Mouse (Mus musculus): ENCODE measurements around the gene Nln. TPM values are rescaled to one million over a fixed set of nuclear protein-coding genes. Genes with fewer than 3 reads are reported as not detected.

Gene Nln
- polyA plus RNA-seq, 1 experiment from 2014 or later = 17.6 TPM

DNA sequence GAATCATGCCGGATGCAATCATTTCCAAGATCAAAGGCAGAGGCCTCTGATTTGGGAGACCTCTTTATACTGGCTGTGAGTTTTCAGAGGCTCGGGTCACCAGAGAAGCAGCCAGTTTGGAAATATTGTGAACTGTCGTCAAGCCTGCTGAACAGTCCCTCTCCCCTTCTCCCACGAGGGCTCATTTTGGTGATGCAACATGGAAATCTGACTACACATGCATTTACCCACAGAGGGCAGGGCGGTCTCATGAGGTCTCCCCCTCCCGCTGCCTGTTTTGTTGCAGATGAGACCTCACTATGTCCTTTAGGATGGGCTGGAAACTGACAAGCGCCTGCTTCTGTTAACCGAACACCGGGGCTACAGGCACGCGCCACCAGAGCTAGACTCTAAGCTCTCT, 95.4 kb downstream of the Nln start:
- H3K27ac ChIP-seq = no peak overlapping the region
- WGBS = 83% methylated on average over 11 of the region's 11 CpGs
- no peaks in the 10 kb centered on the region for H3K36me3 ChIP-seq
- no peaks in the 10 kb centered on the region for H3K27me3 ChIP-seq
- 0 out of 2 replicates have a peak, but pooled peaks cover 6% of the 10 kb centered on the region for H3K4me1 ChIP-seq (replicated peaks)
- H3K4me2 ChIP-seq = no peak overlapping the region
- H3K9ac ChIP-seq (replicated peaks) = no peak overlapping the region
- no peaks in the 10 kb centered on the region for H3K9me3 ChIP-seq
- no peak overlapping the region for H3K4me3 ChIP-seq (replicated peaks)
- no peak for ATAC-seq (ENCODE audit: insufficient number of reproducible peaks, insufficient read depth, low FRiP score, low TSS enrichment, low read depth)

- 0 out of 2 replicates have a peak, but pooled peaks cover 6% of the 10 kb centered on the region for H3K4me1 ChIP-seq (replicated peaks)
- no peak overlapping the region for H3K27ac ChIP-seq
- H3K9me3 ChIP-seq = no peaks in the 10 kb centered on the region
- H3K27me3 ChIP-seq = no peaks in the 10 kb centered on the region
- H3K9ac ChIP-seq (replicated peaks) = no peak overlapping the region
- H3K4me3 ChIP-seq (replicated peaks) = no peak overlapping the region
- ATAC-seq (ENCODE audit: insufficient number of reproducible peaks, insufficient read depth, low FRiP score, low TSS enrichment, low read depth) = no peak
- no peak overlapping the region for H3K4me2 ChIP-seq
- H3K36me3 ChIP-seq = no peaks in the 10 kb centered on the region
- WGBS = 78% methylated on average over 6 of the region's 6 CpGs
Measured at GRCm38 (mm10) chr13:104013380-104013779, 96.0 kb downstream of the Nln start.

GRCm38 (mm10) chr13:104012214-104012833, 97.1 kb downstream of the Nln start:
- Histone ChIP-seq H3K9me3 (no peaks in the 10 kb centered on the region), H3K4me3 (replicated peaks) (no peak overlapping the region), H3K27ac (no peak overlapping the region), H3K4me1 (replicated peaks) (0 out of 2 replicates have a peak, but pooled peaks cover 6% of the 10 kb centered on the region), H3K4me2 (no peak overlapping the region), H3K27me3 (no peaks in the 10 kb centered on the region), H3K9ac (replicated peaks) (no peak overlapping the region), H3K36me3 (no peaks in the 10 kb centered on the region)
- WGBS = 79% methylated on average over 11 of the region's 11 CpGs
- ATAC-seq (ENCODE audit: insufficient number of reproducible peaks, insufficient read depth, low FRiP score, low TSS enrichment, low read depth) = no peak

DNA sequence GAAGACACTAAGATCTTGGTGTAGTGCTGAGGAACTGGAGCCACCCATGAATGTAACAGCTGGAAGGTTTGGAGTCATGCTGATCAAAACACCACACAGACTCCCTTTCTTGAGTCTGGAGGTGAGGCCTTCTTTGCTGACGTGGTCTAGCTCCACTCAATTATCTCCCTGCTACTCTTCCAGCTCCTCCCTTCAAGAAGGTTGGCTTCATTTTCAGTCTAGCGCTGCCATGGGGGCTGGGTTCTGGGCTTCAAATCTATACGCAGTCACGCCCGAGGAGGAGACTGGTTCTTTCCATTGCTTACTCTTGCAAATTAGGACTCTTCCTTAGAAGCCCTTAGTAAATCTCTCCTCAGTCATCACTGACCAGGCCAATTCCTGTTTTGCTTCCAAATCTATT, 98.1 kb downstream of the Nln start:
- H3K9me3 ChIP-seq = no peaks in the 10 kb centered on the region
- WGBS = 97% methylated on average over 5 of the region's 5 CpGs
- H3K4me1 ChIP-seq (replicated peaks) = 0 out of 2 replicates have a peak, but pooled peaks cover 6% of the 10 kb centered on the region
- no peak overlapping the region for H3K9ac ChIP-seq (replicated peaks)
- no peaks in the 10 kb centered on the region for H3K36me3 ChIP-seq
- no peak overlapping the region for H3K27ac ChIP-seq
- no peaks in the 10 kb centered on the region for H3K27me3 ChIP-seq
- no peak for ATAC-seq (ENCODE audit: insufficient number of reproducible peaks, insufficient read depth, low FRiP score, low TSS enrichment, low read depth)
- no peak overlapping the region for H3K4me3 ChIP-seq (replicated peaks)
- H3K4me2 ChIP-seq = no peak overlapping the region

DNA sequence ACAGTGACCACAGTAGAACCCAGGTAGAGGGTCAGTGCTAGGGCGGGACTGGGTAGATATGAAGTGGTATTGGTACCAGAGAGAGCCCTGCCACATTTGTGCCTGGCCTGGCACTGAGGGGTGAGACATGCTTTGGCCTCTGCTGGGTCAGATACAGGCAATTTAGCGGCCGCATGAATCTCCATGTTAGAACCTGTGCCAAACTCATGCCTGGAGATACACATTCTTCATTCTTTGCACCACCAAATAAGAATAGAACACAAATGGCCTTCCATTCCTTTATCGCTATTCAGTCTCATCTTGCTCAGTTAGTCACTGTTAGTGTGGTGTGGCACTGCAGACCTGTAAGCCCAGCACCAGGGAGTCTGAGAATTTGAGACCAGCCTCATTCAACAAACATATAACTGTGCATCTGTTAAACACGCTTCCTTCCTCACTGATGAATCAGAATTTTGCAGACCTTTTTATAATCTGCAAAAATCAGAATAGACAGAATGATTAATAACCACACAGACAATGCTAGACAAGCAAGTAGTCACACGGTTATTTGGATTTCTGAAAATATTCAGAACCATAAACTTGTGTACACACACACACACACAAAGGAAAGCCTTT, 104.1 kb downstream of the Nln start:
- no peaks in the 10 kb centered on the region for H3K36me3 ChIP-seq
- H3K4me1 ChIP-seq (replicated peaks) = no peaks in the 10 kb centered on the region
- H3K4me2 ChIP-seq = no peak overlapping the region
- no peaks in the 10 kb centered on the region for H3K9me3 ChIP-seq
- ATAC-seq (ENCODE audit: insufficient number of reproducible peaks, insufficient read depth, low FRiP score, low TSS enrichment, low read depth) = no peak
- H3K4me3 ChIP-seq (replicated peaks) = no peak overlapping the region
- H3K27ac ChIP-seq = no peak overlapping the region
- WGBS = 81% methylated on average over 6 of the region's 6 CpGs
- no peaks in the 10 kb centered on the region for H3K27me3 ChIP-seq
- H3K9ac ChIP-seq (replicated peaks) = no peak overlapping the region

- WGBS = 86% methylated on average over 5 of the region's 5 CpGs
- Histone ChIP-seq H3K9me3 (peaks cover 7% of the 10 kb centered on the region), H3K4me1 (replicated peaks) (no peaks in the 10 kb centered on the region), H3K4me3 (replicated peaks) (no peak overlapping the region), H3K27me3 (no peaks in the 10 kb centered on the region), H3K36me3 (no peaks in the 10 kb centered on the region), H3K4me2 (no peak overlapping the region), H3K9ac (replicated peaks) (no peak overlapping the region), H3K27ac (no peak overlapping the region)
- no peak for ATAC-seq (ENCODE audit: insufficient number of reproducible peaks, insufficient read depth, low FRiP score, low TSS enrichment, low read depth)
Measured at GRCm38 (mm10) chr13:103994085-103994455, 115.3 kb downstream of the Nln start.

DNA sequence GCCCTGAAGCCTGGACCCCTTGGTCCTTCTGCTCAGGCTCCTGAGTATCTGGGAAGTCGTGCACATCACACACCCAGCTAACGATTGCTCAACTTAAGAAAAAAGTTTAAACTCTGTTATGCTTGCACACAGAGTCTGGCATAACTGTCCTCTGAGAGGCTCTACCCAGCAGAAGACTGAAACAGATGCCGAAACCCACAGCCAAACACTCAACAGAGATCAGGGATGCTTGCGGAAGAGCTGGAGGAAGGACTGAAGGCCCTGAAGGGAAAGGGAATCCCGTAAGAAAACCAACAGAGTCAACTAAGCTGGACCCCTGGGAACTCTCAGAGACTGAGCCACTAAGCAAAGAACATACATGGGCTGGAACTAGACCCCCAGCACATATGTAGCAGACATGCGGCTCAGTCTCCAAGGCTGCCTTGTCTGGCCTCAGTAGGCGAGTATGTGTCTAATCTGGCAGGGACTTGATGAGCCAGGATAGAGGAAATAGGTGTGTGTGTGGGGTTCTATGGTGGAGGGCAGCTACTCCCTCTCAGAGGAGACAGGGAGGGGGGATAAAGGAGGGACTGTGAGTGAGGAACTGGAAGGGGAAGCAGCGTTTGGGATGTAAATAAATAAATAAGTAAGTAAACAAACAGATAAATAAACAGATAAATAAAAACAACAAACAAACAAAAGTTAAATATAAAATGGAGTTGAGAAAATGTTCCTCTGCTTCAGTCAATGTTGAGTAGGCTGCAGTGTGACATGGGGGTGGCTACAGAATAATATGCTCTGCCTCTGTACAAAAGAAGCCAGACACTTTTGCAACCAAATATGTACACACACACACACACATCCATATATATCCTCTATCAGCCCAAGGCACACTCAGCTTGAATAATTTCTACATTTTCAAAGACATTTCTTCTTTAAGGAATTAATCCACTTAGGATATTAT, 116.0 kb downstream of the Nln start:
- no peaks in the 10 kb centered on the region for H3K36me3 ChIP-seq
- H3K27me3 ChIP-seq = no peaks in the 10 kb centered on the region
- no peak for ATAC-seq (ENCODE audit: insufficient number of reproducible peaks, insufficient read depth, low FRiP score, low TSS enrichment, low read depth)
- H3K27ac ChIP-seq = no peak overlapping the region
- H3K4me3 ChIP-seq (replicated peaks) = no peak overlapping the region
- WGBS = 79% methylated on average over 8 of the region's 8 CpGs
- no peaks in the 10 kb centered on the region for H3K4me1 ChIP-seq (replicated peaks)
- peaks cover 7% of the 10 kb centered on the region for H3K9me3 ChIP-seq
- no peak overlapping the region for H3K9ac ChIP-seq (replicated peaks)
- no peak overlapping the region for H3K4me2 ChIP-seq

DNA sequence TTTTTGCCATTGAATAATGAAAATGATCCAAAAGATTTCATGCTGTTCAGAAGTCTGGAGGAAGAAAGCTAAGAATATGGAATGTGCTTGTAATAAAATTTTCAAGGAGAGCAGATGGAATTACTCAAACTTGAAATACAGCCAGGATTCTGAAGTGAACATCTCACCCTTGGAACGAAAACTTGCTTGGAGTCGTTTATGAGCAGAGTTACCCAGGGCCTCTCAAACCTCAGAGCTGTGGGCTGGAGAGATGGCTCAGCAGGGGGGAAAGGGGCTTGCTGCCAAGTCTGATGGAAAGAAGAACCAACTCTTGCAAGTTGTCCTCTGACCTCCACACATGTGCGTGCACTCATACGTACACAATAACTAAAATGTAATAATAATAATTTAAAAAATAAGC, 122.8 kb downstream of the Nln start:
- WGBS = 43% methylated on average over 4 of the region's 4 CpGs
- Histone ChIP-seq H3K9ac (replicated peaks) (no peak overlapping the region), H3K36me3 (no peaks in the 10 kb centered on the region), H3K4me2 (no peak overlapping the region), H3K4me3 (replicated peaks) (no peak overlapping the region), H3K27me3 (no peaks in the 10 kb centered on the region), H3K4me1 (replicated peaks) (peaks cover 14% of the 10 kb centered on the region), H3K9me3 (peaks cover 13% of the 10 kb centered on the region), H3K27ac (peak overlapping the region; percentile 82; the same call in 1 of the 2 replicates)
- peak; percentile 69; the same call in 1 of the 2 replicates for ATAC-seq (ENCODE audit: insufficient number of reproducible peaks, insufficient read depth, low FRiP score, low TSS enrichment, low read depth)

GRCm38 (mm10) chr13:103985510-103986278, 123.7 kb downstream of the Nln start:
- 0 out of 2 replicates have a peak, but pooled peaks cover 5% of the 10 kb centered on the region for H3K9me3 ChIP-seq
- no peaks in the 10 kb centered on the region for H3K36me3 ChIP-seq
- H3K27me3 ChIP-seq = no peaks in the 10 kb centered on the region
- H3K4me3 ChIP-seq (replicated peaks) = no peak overlapping the region
- no peak overlapping the region for H3K9ac ChIP-seq (replicated peaks)
- H3K4me1 ChIP-seq (replicated peaks) = peaks cover 14% of the 10 kb centered on the region
- ATAC-seq (ENCODE audit: insufficient number of reproducible peaks, insufficient read depth, low FRiP score, low TSS enrichment, low read depth) = no peak
- peak overlapping the region; percentile 82 for H3K27ac ChIP-seq
- 81% methylated on average over 20 of the region's 20 CpGs for WGBS
- H3K4me2 ChIP-seq = no peak overlapping the region

GRCm38 (mm10) chr13:103982376-103982775, 127.0 kb downstream of the Nln start:
- H3K4me3 ChIP-seq (replicated peaks) = no peak overlapping the region
- no peak overlapping the region for H3K4me2 ChIP-seq
- H3K27ac ChIP-seq = no peak overlapping the region
- H3K9me3 ChIP-seq = 0 out of 2 replicates have a peak, but pooled peaks cover 11% of the 10 kb centered on the region
- no peaks in the 10 kb centered on the region for H3K27me3 ChIP-seq
- 96% methylated on average over 3 of the region's 3 CpGs for WGBS
- ATAC-seq (ENCODE audit: insufficient number of reproducible peaks, insufficient read depth, low FRiP score, low TSS enrichment, low read depth) = no peak
- no peaks in the 10 kb centered on the region for H3K36me3 ChIP-seq
- H3K9ac ChIP-seq (replicated peaks) = no peak overlapping the region
- H3K4me1 ChIP-seq (replicated peaks) = peaks cover 14% of the 10 kb centered on the region
